In genomic region chr2:116893316-116893987, GRCm38 (mm10) we compare ENCODE assay signal across 12 mouse cellular contexts. TPM values are rescaled to one million over a fixed set of nuclear protein-coding genes. Genes with fewer than 3 reads are reported as not detected.
DNase-seq lines count a peak whose midpoint lies in the region; ATAC-seq lines count a peak whose summit lies in the region.
"Had no signal": no experiment of that assay in that cellular context is flagged by ENCODE, and none has a peak within 500 bp of the region (broad histone marks: within the 10 kb centered on the region; RNA-seq: fewer than 3 reads in every experiment).

No protein-coding gene starts in this region.

- peak overlapping the region in 1 of 2 experiments; percentile 35; a peak in 1 of 4 replicates for H3K4me3 ChIP-seq in heart, embryonic 14.5 days (ENCODE audit: control insufficient read depth in 1 of 2, insufficient read depth in 1 of 2, low read depth in 1 of 2, low read length in 2 of 2)
- no peak overlapping the region for H3K4me3 ChIP-seq in embryonic facial prominence, embryonic 11.5 days (ENCODE audit: low read depth, low read length)
- peak overlapping the region; percentile 38 for H3K4me3 ChIP-seq in hindbrain, embryonic 13.5 days
- peak overlapping the region; percentile 36; the same call in 1 of the 2 replicates for H3K4me3 ChIP-seq in midbrain, embryonic 13.5 days (replicated peaks)

- no peaks in the 10 kb centered on the region for H3K9me3 ChIP-seq in heart, embryonic 14.5 days (ENCODE audit: control insufficient read depth, low read length)
- no peaks in the 10 kb centered on the region for H3K9me3 ChIP-seq in embryonic facial prominence, embryonic 11.5 days (replicated peaks; ENCODE audit: control insufficient read depth, low read length)
- no peaks in the 10 kb centered on the region for H3K9me3 ChIP-seq in hindbrain, embryonic 13.5 days
- H3K9me3 ChIP-seq in midbrain, embryonic 13.5 days: no peaks in the 10 kb centered on the region

- H3K27me3 ChIP-seq in heart, embryonic 14.5 days (ENCODE audit: control insufficient read depth, insufficient read depth, low read length): no peaks in the 10 kb centered on the region
- H3K27me3 ChIP-seq in embryonic facial prominence, embryonic 11.5 days (ENCODE audit: control insufficient read depth, insufficient read depth, low read length): no peaks in the 10 kb centered on the region
- H3K27me3 ChIP-seq in hindbrain, embryonic 13.5 days: peaks cover 11% of the 10 kb centered on the region; the same call in 1 of the 2 replicates
- peaks cover 10% of the 10 kb centered on the region; the same call in 1 of the 2 replicates for H3K27me3 ChIP-seq in midbrain, embryonic 13.5 days

- H3K27ac ChIP-seq in heart, embryonic 14.5 days (replicated peaks in 1 of 2; ENCODE audit: control insufficient read depth in 1 of 2, insufficient read depth in 1 of 2, low read depth in 2 of 2, low read length in 2 of 2): no peak overlapping the region
- no peak overlapping the region for H3K27ac ChIP-seq in embryonic facial prominence, embryonic 11.5 days (replicated peaks; ENCODE audit: low read depth, low read length)
- no peak overlapping the region for H3K27ac ChIP-seq in hindbrain, embryonic 13.5 days
- H3K27ac ChIP-seq in midbrain, embryonic 13.5 days: no peak overlapping the region

- no peaks in the 10 kb centered on the region for H3K36me3 ChIP-seq in heart, embryonic 14.5 days (ENCODE audit: control insufficient read depth, insufficient read depth, low read length)
- no peaks in the 10 kb centered on the region for H3K36me3 ChIP-seq in embryonic facial prominence, embryonic 11.5 days (replicated peaks; ENCODE audit: control insufficient read depth, insufficient read depth, low read depth, low read length)
- no peaks in the 10 kb centered on the region for H3K36me3 ChIP-seq in hindbrain, embryonic 13.5 days
- no peaks in the 10 kb centered on the region for H3K36me3 ChIP-seq in midbrain, embryonic 13.5 days

- no peaks in the 10 kb centered on the region for H3K4me1 ChIP-seq in heart, embryonic 14.5 days (ENCODE audit: control insufficient read depth in 2 of 2, insufficient read depth in 2 of 2, low read length in 2 of 2)
- H3K4me1 ChIP-seq in embryonic facial prominence, embryonic 11.5 days (ENCODE audit: control insufficient read depth, insufficient read depth, low read length): no peaks in the 10 kb centered on the region
- peaks cover 4% of the 10 kb centered on the region for H3K4me1 ChIP-seq in hindbrain, embryonic 13.5 days (replicated peaks)
- H3K4me1 ChIP-seq in midbrain, embryonic 13.5 days (replicated peaks): peaks cover 6% of the 10 kb centered on the region; the same call in 1 of the 2 replicates

- H3K4me2 ChIP-seq in heart, embryonic 14.5 days (ENCODE audit: low read length): peak overlapping the region; percentile 77
- peak overlapping the region; percentile 13 for H3K4me2 ChIP-seq in embryonic facial prominence, embryonic 11.5 days (ENCODE audit: low read depth, low read length)
- H3K4me2 ChIP-seq in hindbrain, embryonic 13.5 days: peak overlapping the region; percentile 64
- H3K4me2 ChIP-seq in midbrain, embryonic 13.5 days (replicated peaks): peak overlapping the region; percentile 66

- DNase-seq in heart, postnatal 10 days: no peak
- no peak for DNase-seq in embryonic facial prominence, embryonic 11.5 days (ENCODE audit: low spot score)
- no peak for DNase-seq in cerebellum, postnatal 4 days (ENCODE audit: low spot score in 2 of 2)
- DNase-seq in adrenal gland, adult (ENCODE audit: inconsistent age in 2 of 2, low spot score in 1 of 2): no peak
- DNase-seq: gastrocnemius, postnatal 25 days had no signal

- 0 out of 2 replicates have a peak, but pooled peaks have one; percentile 16 for ATAC-seq in heart, embryonic 14.5 days (ENCODE audit: insufficient number of reproducible peaks, insufficient read depth, low FRiP score, low read depth)
- ATAC-seq in embryonic facial prominence, embryonic 11.5 days (replicated peaks; ENCODE audit: insufficient number of reproducible peaks, low FRiP score, low TSS enrichment, low read depth): no peak
- peak; percentile 67 for ATAC-seq in hindbrain, embryonic 13.5 days (ENCODE audit: low FRiP score)
- peak; percentile 67 for ATAC-seq in midbrain, embryonic 13.5 days
- no peak for ATAC-seq in activated CD4-positive, CD25-positive, alpha-beta regulatory T cell, adult 4 months

- intact Hi-C loops in heart, postnatal 10 days (cut with DNase I): no loop called here

- WGBS in heart, embryonic 14.5 days: 34% methylated on average over 13 of the region's 14 CpGs
- WGBS in embryonic facial prominence, embryonic 11.5 days: 38% methylated on average over 14 of the region's 14 CpGs
- WGBS in hindbrain, embryonic 13.5 days: 39% methylated on average over 14 of the region's 14 CpGs
- WGBS in midbrain, embryonic 13.5 days: 38% methylated on average over 13 of the region's 14 CpGs

- H3K9ac ChIP-seq in heart, embryonic 14.5 days (ENCODE audit: low read length): no peak overlapping the region
- H3K9ac ChIP-seq in embryonic facial prominence, embryonic 11.5 days (replicated peaks; ENCODE audit: low read length): no peak overlapping the region
- no peak overlapping the region; the same call in 1 of the 2 replicates for H3K9ac ChIP-seq in hindbrain, embryonic 13.5 days
- H3K9ac ChIP-seq in midbrain, embryonic 13.5 days (replicated peaks): 0 out of 2 replicates have a peak overlapping the region, but pooled peaks have one; percentile 20

RNA-seq across cellular contexts. Expression of gene Tmco5, which starts 15.0 kb away (rescaled TPM):
- not detected in 2 replicates for polyA plus RNA-seq in heart, embryonic 14.5 days (2014; fragmentation: Nextera tagmentation; extraction: Ambion mirVana)
- total RNA-seq in heart, postnatal 10 days (2021): not detected
- polyA plus RNA-seq in embryonic facial prominence, embryonic 11.5 days (2014; fragmentation: Nextera tagmentation; extraction: Ambion mirVana): not detected in 2 replicates
- not detected in 2 replicates for polyA plus RNA-seq in hindbrain, embryonic 13.5 days (2015; fragmentation: Nextera tagmentation; extraction: Ambion mirVana)
- not detected in 2 replicates for polyA plus RNA-seq in midbrain, embryonic 13.5 days (2015; fragmentation: Nextera tagmentation; extraction: Ambion mirVana)
- not detected for polyA plus RNA-seq in activated CD4-positive, CD25-positive, alpha-beta regulatory T cell, adult 4 months (2017; shearing (Covaris generic))
- total RNA-seq: gastrocnemius, postnatal 25 days; monocyte, adult 5-6 weeks had no signal
- polyA plus RNA-seq: C2C12; small intestine, adult 2 months had no signal

Comparison
In these comparisons a context has a peak if more than half of its experiments do, and no peak if none do; other contexts are left out.
1. ATAC-seq: peak in heart, embryonic 14.5 days (single experiment), hindbrain, embryonic 13.5 days (single experiment) and midbrain, embryonic 13.5 days (single experiment); none in embryonic facial prominence, embryonic 11.5 days (single experiment) and activated CD4-positive, CD25-positive, alpha-beta regulatory T cell, adult 4 months (single experiment).
2. H3K4me2 ChIP-seq: peak in every context shown above with its lines; median percentile 77 in heart, embryonic 14.5 days; 66 in midbrain, embryonic 13.5 days; 64 in hindbrain, embryonic 13.5 days; 13 in embryonic facial prominence, embryonic 11.5 days.